Mouse (Mus musculus) heart, postnatal 0 days (tissue): Measurements from ENCODE around the gene Rab3gap2.

Experiments
- CTCF ChIP-seq: IDR thresholded peaks from 2 replicates; pipeline ENCODE4 v1.5.1; 2016; ENCODE audit warnings: antibody characterized with exemption, control low read depth, low read depth
- EP300 ChIP-seq: IDR thresholded peaks from 2 replicates; pipeline ENCODE4 v1.6.1; 2016; ENCODE audit warnings: antibody characterized with exemption, low read depth

- TF ChIP-seq EP300: no peak
- TF ChIP-seq CTCF: no peak
These were observed 25.7 kb downstream of the Rab3gap2 start for GRCm38 (mm10) chr1:185229406-185230201.
